In the genomic region with DNA sequence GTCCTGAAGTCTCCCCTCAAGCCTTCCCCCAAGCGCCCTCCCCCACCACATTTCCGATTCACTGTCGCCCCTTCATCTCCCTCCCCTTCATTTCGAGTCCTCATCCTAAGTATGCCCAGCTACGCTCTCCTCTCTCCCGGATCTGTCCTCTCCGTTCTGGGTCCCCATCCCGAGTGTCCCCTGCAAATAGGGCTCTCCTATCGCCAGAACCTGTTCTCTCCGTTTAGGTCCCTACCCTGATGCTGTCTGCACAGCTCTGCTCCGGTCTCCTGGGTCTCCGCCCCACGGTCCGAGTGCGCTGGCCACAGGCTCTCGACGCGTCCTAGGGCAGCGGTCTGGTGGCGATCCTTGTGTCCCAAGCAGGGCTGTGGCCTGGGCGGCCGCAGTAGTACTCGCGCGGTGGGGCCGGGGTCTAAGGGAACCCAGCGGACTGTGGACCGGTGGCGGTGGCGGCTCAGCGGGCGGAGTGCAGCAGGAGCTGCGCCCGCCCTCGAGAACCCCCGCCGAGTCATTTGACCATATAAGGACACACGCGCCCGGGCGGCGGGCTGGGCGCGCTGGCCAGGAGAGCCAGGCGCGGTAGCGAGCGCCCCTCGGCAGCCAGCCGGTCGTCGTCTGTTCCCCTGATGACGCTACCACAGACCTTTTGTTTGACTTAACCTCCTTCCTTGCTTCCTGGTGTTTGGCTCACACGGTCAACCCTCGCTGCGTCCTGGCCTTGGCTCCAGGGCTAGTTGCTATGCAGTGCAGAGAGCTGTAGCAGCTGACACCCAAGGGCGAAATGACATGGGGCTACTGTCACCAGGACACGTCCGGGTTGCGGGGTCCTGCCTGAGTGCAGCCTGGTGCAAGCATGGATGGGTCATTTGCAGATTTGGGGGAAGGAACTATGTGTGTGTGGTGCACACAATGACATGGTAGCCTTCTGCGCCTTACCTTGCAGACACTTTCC, we compare ENCODE assay signal across 8 mouse cellular contexts. TPM values are rescaled to one million over a fixed set of nuclear protein-coding genes. Genes with fewer than 3 reads are reported as not detected.
DNase-seq lines count a peak whose midpoint lies in the region; ATAC-seq and TF ChIP-seq lines count a peak whose summit lies in the region.

No protein-coding gene starts in this region.

- peak overlapping the region; percentile 72 for H3K4me3 ChIP-seq in embryonic facial prominence, embryonic 12.5 days
- H3K4me3 ChIP-seq in heart, embryonic 11.5 days (ENCODE audit: low read depth, low read length): peak overlapping the region; percentile 83
- H3K4me3 ChIP-seq in kidney, embryonic 14.5 days (ENCODE audit: low read length): peak overlapping the region; percentile 56
- H3K4me3 ChIP-seq in midbrain, postnatal 0 days (ENCODE audit: low read depth, low read length): peak overlapping the region; percentile 76
- H3K4me3 ChIP-seq in stomach, embryonic 14.5 days (ENCODE audit: low read depth, low read length): peak overlapping the region; percentile 67

- peak overlapping the region; percentile 87 for H3K4me2 ChIP-seq in embryonic facial prominence, embryonic 12.5 days (replicated peaks)
- peak overlapping the region; percentile 83 for H3K4me2 ChIP-seq in heart, embryonic 11.5 days
- peak overlapping the region; percentile 62 for H3K4me2 ChIP-seq in kidney, embryonic 14.5 days (replicated peaks; ENCODE audit: low read depth, low read length)
- H3K4me2 ChIP-seq in midbrain, postnatal 0 days (ENCODE audit: low read depth, low read length, poor library complexity, severe bottlenecking): peak overlapping the region; percentile 90
- H3K4me2 ChIP-seq in stomach, embryonic 14.5 days (replicated peaks; ENCODE audit: low read depth, low read length): peak overlapping the region; percentile 74

- H3K9ac ChIP-seq in embryonic facial prominence, embryonic 12.5 days: peak overlapping the region; percentile 64
- H3K9ac ChIP-seq in heart, embryonic 11.5 days (ENCODE audit: low read depth, low read length): peak overlapping the region; percentile 95
- H3K9ac ChIP-seq in kidney, embryonic 14.5 days (ENCODE audit: low read depth, low read length): peak overlapping the region; percentile 67
- H3K9ac ChIP-seq in midbrain, postnatal 0 days (replicated peaks; ENCODE audit: low read length, poor library complexity, severe bottlenecking): peak overlapping the region; percentile 94
- peak overlapping the region; percentile 63 for H3K9ac ChIP-seq in stomach, embryonic 14.5 days (replicated peaks; ENCODE audit: low read depth, low read length)

- peak; percentile 83 for ATAC-seq in embryonic facial prominence, embryonic 12.5 days (ENCODE audit: insufficient number of reproducible peaks, insufficient read depth, low FRiP score, low TSS enrichment)
- peak; percentile 83 for ATAC-seq in heart, embryonic 11.5 days (replicated peaks; ENCODE audit: insufficient number of reproducible peaks, low FRiP score, low TSS enrichment)
- peak; percentile 89 for ATAC-seq in kidney, embryonic 14.5 days (ENCODE audit: low FRiP score, low TSS enrichment)
- ATAC-seq in midbrain, postnatal 0 days (ENCODE audit: low FRiP score): peak; percentile 93
- peak; percentile 92 for ATAC-seq in stomach, embryonic 14.5 days (ENCODE audit: insufficient number of reproducible peaks, insufficient read depth, low FRiP score, low read depth)

- H3K9me3 ChIP-seq in embryonic facial prominence, embryonic 12.5 days: no peaks in the 10 kb centered on the region
- no peaks in the 10 kb centered on the region for H3K9me3 ChIP-seq in heart, embryonic 11.5 days (replicated peaks; ENCODE audit: control insufficient read depth, low read length)
- no peaks in the 10 kb centered on the region for H3K9me3 ChIP-seq in kidney, embryonic 14.5 days (ENCODE audit: control insufficient read depth, low read length)
- H3K9me3 ChIP-seq in midbrain, postnatal 0 days (ENCODE audit: low read length): no peaks in the 10 kb centered on the region
- no peaks in the 10 kb centered on the region for H3K9me3 ChIP-seq in stomach, embryonic 14.5 days (ENCODE audit: control insufficient read depth, low read depth, low read length)

- WGBS in embryonic facial prominence, embryonic 12.5 days: 5% methylated on average over 61 of the region's 61 CpGs
- WGBS in heart, embryonic 11.5 days (ENCODE audit: insufficient replicate concordance): 4% methylated on average over 58 of the region's 61 CpGs
- WGBS in kidney, embryonic 14.5 days: 4% methylated on average over 61 of the region's 61 CpGs
- whole genome bisulfite sequencing in midbrain, postnatal 0 days: 5% methylated on average over 51 of the region's 61 CpGs
- 5% methylated on average over 55 of the region's 61 CpGs for WGBS in stomach, embryonic 14.5 days

- peak; percentile 8 for DNase-seq in cerebellum, adult 11 months
- no peak for DNase-seq in cerebellum, adult 9-10 months
- peak; percentile 65 for DNase-seq in liver
- DNase-seq in midbrain, postnatal 0 days (ENCODE audit: low spot score): peak; percentile 81

- H3K4me1 ChIP-seq in embryonic facial prominence, embryonic 12.5 days: peaks cover 4% of the 10 kb centered on the region; the same call in 1 of the 2 replicates
- H3K4me1 ChIP-seq in heart, embryonic 11.5 days (ENCODE audit: control insufficient read depth, insufficient read depth, low read length): peaks cover 39% of the 10 kb centered on the region
- H3K4me1 ChIP-seq in kidney, embryonic 14.5 days (ENCODE audit: control insufficient read depth, insufficient read depth, low read length): peaks cover 15% of the 10 kb centered on the region; the same call in 1 of the 2 replicates
- H3K4me1 ChIP-seq in midbrain, postnatal 0 days (ENCODE audit: insufficient read depth, low read length): peaks cover 4% of the 10 kb centered on the region; the same call in 1 of the 2 replicates
- peaks cover 18% of the 10 kb centered on the region; the same call in 1 of the 2 replicates for H3K4me1 ChIP-seq in stomach, embryonic 14.5 days (ENCODE audit: control insufficient read depth, insufficient read depth, low read length)

- H3K27me3 ChIP-seq in embryonic facial prominence, embryonic 12.5 days: no peaks in the 10 kb centered on the region
- no peaks in the 10 kb centered on the region for H3K27me3 ChIP-seq in heart, embryonic 11.5 days (ENCODE audit: control insufficient read depth, insufficient read depth, low read length)
- H3K27me3 ChIP-seq in kidney, embryonic 14.5 days (ENCODE audit: control insufficient read depth, insufficient read depth, low read length): no peaks in the 10 kb centered on the region
- no peaks in the 10 kb centered on the region for H3K27me3 ChIP-seq in midbrain, postnatal 0 days (ENCODE audit: insufficient read depth, low read length)
- H3K27me3 ChIP-seq in stomach, embryonic 14.5 days (ENCODE audit: control insufficient read depth, insufficient read depth, low read length): no peaks in the 10 kb centered on the region

- H3K27ac ChIP-seq in embryonic facial prominence, embryonic 12.5 days: 0 out of 2 replicates have a peak overlapping the region, but pooled peaks have one; percentile 46
- H3K27ac ChIP-seq in heart, embryonic 11.5 days (ENCODE audit: low read depth, low read length): peak overlapping the region; percentile 96
- H3K27ac ChIP-seq in kidney, embryonic 14.5 days (ENCODE audit: low read depth, low read length): peak overlapping the region; percentile 76
- H3K27ac ChIP-seq in midbrain, postnatal 0 days (ENCODE audit: low read depth, low read length): peak overlapping the region; percentile 72
- H3K27ac ChIP-seq in stomach, embryonic 14.5 days (ENCODE audit: low read length): peak overlapping the region; percentile 57

- H3K36me3 ChIP-seq in embryonic facial prominence, embryonic 12.5 days: no peaks in the 10 kb centered on the region
- H3K36me3 ChIP-seq in heart, embryonic 11.5 days (ENCODE audit: control insufficient read depth, insufficient read depth, low read length): no peaks in the 10 kb centered on the region
- no peaks in the 10 kb centered on the region for H3K36me3 ChIP-seq in kidney, embryonic 14.5 days (ENCODE audit: control insufficient read depth, insufficient read depth, low read length)
- no peaks in the 10 kb centered on the region for H3K36me3 ChIP-seq in midbrain, postnatal 0 days (ENCODE audit: insufficient read depth, low read length)
- H3K36me3 ChIP-seq in stomach, embryonic 14.5 days (ENCODE audit: control insufficient read depth, insufficient read depth, low read length): no peaks in the 10 kb centered on the region

- TF ChIP-seq CTCF in midbrain, postnatal 0 days (IDR thresholded peaks at IDR 0.05): no peak

RNA-seq across cellular contexts. Expression of a gene that starts 33.0 kb away (rescaled TPM):
- polyA plus RNA-seq in embryonic facial prominence, embryonic 12.5 days (2016; fragmentation: Nextera tagmentation; extraction: Ambion mirVana): 16.9 and 17.0 TPM in 2 replicates
- polyA plus RNA-seq in heart, embryonic 11.5 days (2014; fragmentation: Nextera tagmentation; extraction: Ambion mirVana): 181 and 186 TPM in 2 replicates
- polyA plus RNA-seq in kidney, embryonic 14.5 days (2014; fragmentation: Nextera tagmentation; extraction: Ambion mirVana): 74.1 and 87.6 TPM in 2 replicates
- total RNA-seq in midbrain, postnatal 0 days (2014; rRNA removed): 29.4 and 30.4 TPM in 2 replicates
- polyA plus RNA-seq in midbrain, postnatal 0 days (2015; fragmentation: Nextera tagmentation; extraction: Ambion mirVana): 26.4 and 29.5 TPM in 2 replicates
- polyA plus RNA-seq in stomach, embryonic 14.5 days (2014; fragmentation: Nextera tagmentation; extraction: Ambion mirVana): 97.4 and 105 TPM in 2 replicates

Comparison
In these comparisons a context has a peak if more than half of its experiments do, and no peak if none do; other contexts are left out.
1. H3K27ac ChIP-seq: peak in every context shown above with its lines; median percentile 96 in heart, embryonic 11.5 days; 76 in kidney, embryonic 14.5 days; 72 in midbrain, postnatal 0 days; 57 in stomach, embryonic 14.5 days; 46 in embryonic facial prominence, embryonic 12.5 days.